Mouse (Mus musculus) forebrain, embryonic 15.5 days (tissue): Measurements from ENCODE around the gene Dbi. TPM values are rescaled to one million over a fixed set of nuclear protein-coding genes. Genes with fewer than 3 reads are reported as not detected.
A peak's percentile ranks its signal among the peaks of the same experiment; 100 is the strongest.

Experiments
- ATAC-seq: fragments of 200-750 bp; cut with Nextera tagmentation; replicated peaks from 2 replicates; pipeline ENCODE4 v1.8.0; 2017; ENCODE audit warnings: mild to moderate bottlenecking, moderate TSS enrichment, moderate library complexity
- H3K27ac ChIP-seq: fragments of 300-500 bp; sonication (generic); replicated peaks from 2 replicates; pipeline ENCODE4 v1.5.1; 2015; ENCODE audit warnings: mild to moderate bottlenecking, inconsistent platforms
- H3K27me3 ChIP-seq: fragments of 300-500 bp; sonication (generic); 2 replicates; pipeline ENCODE4 v1.6.1; 2015; ENCODE audit warnings: inconsistent platforms
- H3K36me3 ChIP-seq: fragments of 300-500 bp; sonication (generic); 2 replicates; pipeline ENCODE4 v1.6.1; 2015; ENCODE audit warnings: mild to moderate bottlenecking, inconsistent platforms
- H3K4me1 ChIP-seq: fragments of 300-500 bp; sonication (generic); 2 replicates; pipeline ENCODE4 v1.6.1; 2015; ENCODE audit warnings: inconsistent platforms
- H3K4me2 ChIP-seq: fragments of 300-500 bp; sonication (generic); replicated peaks from 2 replicates; pipeline ENCODE4 v1.6.1; 2015; ENCODE audit warnings: mild to moderate bottlenecking, inconsistent platforms
- H3K4me3 ChIP-seq: fragments of 300-500 bp; sonication (generic); 2 replicates; pipeline ENCODE4 v1.5.1; 2015; ENCODE audit warnings: mild to moderate bottlenecking, inconsistent platforms
- H3K9ac ChIP-seq: fragments of 300-500 bp; sonication (generic); replicated peaks from 2 replicates; pipeline ENCODE4 v1.6.1; 2015; ENCODE audit warnings: mild to moderate bottlenecking, inconsistent platforms
- H3K9me3 ChIP-seq: fragments of 300-500 bp; sonication (generic); 2 replicates; pipeline ENCODE4 v1.6.1; 2016; ENCODE audit warnings: inconsistent platforms
- WGBS: fragments of 180-500 bp; shearing (Covaris S2); methylation state at CpG from one replicate; pipeline ENCODE4 v1.1.7; 2015; ENCODE audit warnings: mixed read lengths; 5-methylcytosine and 5-hydroxymethylcytosine counted together
- polyA plus RNA-seq: library from polyadenylated mRNA; unstranded; fragments of >200 nt; fragmentation: Nextera tagmentation; extraction: Ambion mirVana; gene quantifications from 2 replicates; pipeline ENCODE4 v1.2.1, GENCODE M21; 2015

Gene Dbi
- polyA plus RNA-seq, 1 experiment from 2014 or later = 1,549 TPM

- WGBS = 86% methylated on average over 9 of the region's 9 CpGs
- ATAC-seq = no peak
- H3K4me3 ChIP-seq = no peak overlapping the region
- H3K9ac ChIP-seq = no peak overlapping the region
- H3K36me3 ChIP-seq = no peaks in the 10 kb centered on the region
- no peaks in the 10 kb centered on the region for H3K27me3 ChIP-seq
- no peak overlapping the region for H3K27ac ChIP-seq
- H3K4me1 ChIP-seq = peaks cover 14% of the 10 kb centered on the region
- no peaks in the 10 kb centered on the region for H3K9me3 ChIP-seq
- no peak overlapping the region for H3K4me2 ChIP-seq
These were observed 19.3 kb upstream of the Dbi start for GRCm38 (mm10) chr1:120140144-120140693.

- peaks cover 14% of the 10 kb centered on the region for H3K4me1 ChIP-seq
- H3K4me3 ChIP-seq = no peak overlapping the region
- 15% methylated on average over 7 of the region's 7 CpGs for WGBS
- H3K27ac ChIP-seq = no peak overlapping the region
- H3K9ac ChIP-seq = no peak overlapping the region
- H3K36me3 ChIP-seq = no peaks in the 10 kb centered on the region
- no peaks in the 10 kb centered on the region for H3K9me3 ChIP-seq
- H3K27me3 ChIP-seq = no peaks in the 10 kb centered on the region
- no peak overlapping the region for H3K4me2 ChIP-seq
- ATAC-seq = no peak
These were observed 18.2 kb upstream of the Dbi start for GRCm38 (mm10) chr1:120138923-120139540.

- no peaks in the 10 kb centered on the region for H3K27me3 ChIP-seq
- no peak overlapping the region for H3K4me3 ChIP-seq
- H3K27ac ChIP-seq = no peak overlapping the region
- no peak overlapping the region for H3K4me2 ChIP-seq
- no peaks in the 10 kb centered on the region for H3K9me3 ChIP-seq
- no peaks in the 10 kb centered on the region for H3K36me3 ChIP-seq
- 84% methylated on average over 7 of the region's 7 CpGs for WGBS
- no peak overlapping the region for H3K9ac ChIP-seq
- H3K4me1 ChIP-seq = peaks cover 3% of the 10 kb centered on the region; the same call in 1 of the 2 replicates
- ATAC-seq = no peak
These were observed 15.3 kb upstream of the Dbi start for GRCm38 (mm10) chr1:120135934-120136786.

GRCm38 (mm10) chr1:120132376-120132775 lies 11.5 kb upstream of the Dbi start:
- H3K4me2 ChIP-seq = no peak overlapping the region
- no peak overlapping the region for H3K27ac ChIP-seq
- H3K9me3 ChIP-seq = no peaks in the 10 kb centered on the region
- no peak overlapping the region for H3K9ac ChIP-seq
- no peaks in the 10 kb centered on the region for H3K36me3 ChIP-seq
- no peaks in the 10 kb centered on the region for H3K27me3 ChIP-seq
- ATAC-seq = no peak
- H3K4me3 ChIP-seq = no peak overlapping the region
- WGBS = 98% methylated on average over 1 of the region's 1 CpGs
- no peaks in the 10 kb centered on the region for H3K4me1 ChIP-seq

- Histone ChIP-seq H3K4me2 (no peak overlapping the region), H3K9ac (no peak overlapping the region), H3K4me3 (no peak overlapping the region), H3K4me1 (peaks cover 14% of the 10 kb centered on the region), H3K27ac (no peak overlapping the region), H3K9me3 (no peaks in the 10 kb centered on the region), H3K36me3 (no peaks in the 10 kb centered on the region), H3K27me3 (no peaks in the 10 kb centered on the region)
- WGBS = 80% methylated on average over 9 of the region's 9 CpGs
- ATAC-seq = no peak
These were observed 5.4 kb upstream of the Dbi start for GRCm38 (mm10) chr1:120126318-120126717.

- Histone ChIP-seq H3K4me2 (no peak overlapping the region), H3K27me3 (no peaks in the 10 kb centered on the region)
These were observed 4.6 kb upstream of the Dbi start for GRCm38 (mm10) chr1:120125471-120125870.

GRCm38 (mm10) chr1:120124839-120125238 lies 4.0 kb upstream of the Dbi start:
- H3K27ac ChIP-seq = no peak overlapping the region
- no peak overlapping the region for H3K4me3 ChIP-seq
- H3K27me3 ChIP-seq = no peaks in the 10 kb centered on the region
- no peak overlapping the region for H3K9ac ChIP-seq
- no peaks in the 10 kb centered on the region for H3K9me3 ChIP-seq
- no peak overlapping the region for H3K4me2 ChIP-seq
- 59% methylated on average over 4 of the region's 4 CpGs for WGBS
- ATAC-seq = no peak
- peaks cover 21% of the 10 kb centered on the region for H3K4me1 ChIP-seq
- H3K36me3 ChIP-seq = no peaks in the 10 kb centered on the region

More at GRCm38 (mm10) chr1:120125471-120125870, 4.6 kb upstream of the Dbi start:
- ATAC-seq = no peak
- Histone ChIP-seq H3K27ac (no peak overlapping the region), H3K4me1 (peaks cover 14% of the 10 kb centered on the region), H3K4me3 (no peak overlapping the region), H3K9ac (no peak overlapping the region), H3K9me3 (no peaks in the 10 kb centered on the region), H3K36me3 (no peaks in the 10 kb centered on the region)
- WGBS = 68% methylated on average over 6 of the region's 6 CpGs

DNA sequence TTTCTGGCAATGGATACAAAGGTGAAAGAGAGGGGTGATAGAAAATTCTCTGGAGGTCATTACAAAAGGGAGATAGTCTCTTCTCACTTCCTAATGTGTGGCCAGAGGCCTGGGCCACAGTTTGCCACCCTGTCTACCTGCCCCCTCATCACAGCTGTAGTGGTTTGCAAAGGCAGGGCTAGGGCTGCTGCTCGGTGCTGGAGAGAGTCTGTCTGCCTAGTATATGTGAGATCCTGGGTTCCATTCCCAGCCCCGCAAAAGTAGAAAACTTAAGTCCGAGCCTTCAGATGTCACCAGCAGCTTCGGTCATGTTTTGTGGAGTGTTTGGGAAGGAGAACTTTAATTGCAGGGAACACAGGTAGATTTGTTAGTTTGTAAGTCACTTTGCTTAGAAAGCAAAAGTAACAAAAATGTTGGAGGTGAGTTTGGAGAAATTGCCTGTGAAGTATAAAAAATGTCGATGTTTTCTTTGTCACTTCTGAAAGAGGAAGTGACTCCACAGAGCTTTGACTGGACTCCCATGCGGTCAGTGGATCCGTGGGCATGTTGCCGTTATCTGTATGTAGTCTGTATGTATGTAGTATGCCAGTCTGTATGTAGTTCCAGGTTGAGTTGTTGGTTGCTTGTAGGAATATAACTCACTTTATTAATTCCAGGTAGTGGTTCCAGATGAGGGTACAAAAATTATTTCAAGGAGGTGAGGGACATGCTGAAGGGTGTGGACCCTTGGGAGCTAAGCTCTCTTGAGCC lies 1.9 kb upstream of the Dbi start:
- H3K4me2 ChIP-seq = no peak overlapping the region
- no peaks in the 10 kb centered on the region for H3K36me3 ChIP-seq
- no peak overlapping the region for H3K27ac ChIP-seq
- H3K27me3 ChIP-seq = no peaks in the 10 kb centered on the region
- peaks cover 40% of the 10 kb centered on the region for H3K4me1 ChIP-seq
- no peaks in the 10 kb centered on the region for H3K9me3 ChIP-seq
- no peak for ATAC-seq
- no peak overlapping the region for H3K9ac ChIP-seq
- WGBS = 92% methylated on average over 8 of the region's 8 CpGs
- no peak overlapping the region for H3K4me3 ChIP-seq

GRCm38 (mm10) chr1:120121930-120122530 lies 1.2 kb upstream of the Dbi start:
- peak overlapping the region; percentile 72 for H3K4me2 ChIP-seq
- WGBS = 85% methylated on average over 9 of the region's 9 CpGs
- H3K27ac ChIP-seq = no peak overlapping the region
- no peaks in the 10 kb centered on the region for H3K27me3 ChIP-seq
- peaks cover 48% of the 10 kb centered on the region for H3K4me1 ChIP-seq
- H3K36me3 ChIP-seq = no peaks in the 10 kb centered on the region
- no peak overlapping the region for H3K9ac ChIP-seq
- ATAC-seq = no peak
- H3K9me3 ChIP-seq = no peaks in the 10 kb centered on the region
- peak overlapping the region; percentile 57 for H3K4me3 ChIP-seq

DNA sequence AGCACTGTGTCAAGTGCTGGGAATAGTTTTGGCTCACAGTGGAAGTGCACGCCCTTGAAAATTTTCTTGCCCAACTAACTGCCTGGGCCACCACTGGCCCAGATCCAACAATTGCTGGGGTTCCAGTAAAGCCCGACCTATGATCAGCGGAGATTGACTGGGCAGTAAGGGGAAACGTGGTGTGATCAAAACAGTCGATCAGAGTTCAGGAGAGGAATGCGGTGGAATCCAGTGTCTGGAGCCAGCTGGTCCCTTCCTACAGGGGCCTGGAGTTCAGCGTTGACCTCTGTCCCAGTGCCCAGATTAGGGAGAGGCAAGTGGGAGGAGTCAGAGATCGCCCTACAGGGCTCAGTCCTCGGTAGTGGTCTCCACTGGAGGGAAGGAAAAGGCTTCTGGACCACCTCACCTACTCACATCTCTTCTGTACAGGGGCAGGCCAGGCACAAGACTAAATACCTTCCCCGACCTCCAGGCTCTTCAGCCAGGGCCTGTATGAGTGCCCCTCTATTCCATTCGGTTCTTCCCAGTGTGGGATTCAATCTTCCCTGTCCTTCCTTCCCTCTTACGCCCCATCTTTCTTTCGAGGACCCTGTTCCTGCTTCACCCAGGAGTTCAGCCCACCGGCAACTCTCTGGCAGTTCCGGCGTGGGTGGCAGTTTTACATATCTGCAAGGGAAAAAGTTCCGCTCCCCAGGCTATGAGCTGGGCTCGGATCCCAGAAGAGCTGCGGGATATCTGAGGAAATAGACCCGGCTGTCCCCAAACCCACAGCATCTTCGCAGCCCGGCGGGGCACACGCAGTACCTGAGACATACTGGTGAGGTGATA lies 523 bp downstream of the Dbi start:
- H3K9me3 ChIP-seq = no peaks in the 10 kb centered on the region
- peak overlapping the region; percentile 57 for H3K4me3 ChIP-seq
- H3K27ac ChIP-seq = peak overlapping the region; percentile 93
- H3K4me1 ChIP-seq = peaks cover 58% of the 10 kb centered on the region
- H3K4me2 ChIP-seq = peak overlapping the region; percentile 72
- no peaks in the 10 kb centered on the region for H3K36me3 ChIP-seq
- H3K9ac ChIP-seq = peak overlapping the region; percentile 63
- H3K27me3 ChIP-seq = no peaks in the 10 kb centered on the region
- peak; percentile 33 for ATAC-seq
- WGBS = 2% methylated on average over 24 of the region's 24 CpGs

- H3K27ac ChIP-seq = 0 out of 2 replicates have a peak overlapping the region, but pooled peaks have one; percentile 88
- H3K4me1 ChIP-seq = peaks cover 53% of the 10 kb centered on the region
- H3K4me2 ChIP-seq = peak overlapping the region; percentile 72
- H3K9ac ChIP-seq = peak overlapping the region; percentile 63
- peaks cover 6% of the 10 kb centered on the region for H3K36me3 ChIP-seq
- 70% methylated on average over 4 of the region's 4 CpGs for WGBS
- H3K4me3 ChIP-seq = peak overlapping the region; percentile 57
- H3K27me3 ChIP-seq = no peaks in the 10 kb centered on the region
- no peak for ATAC-seq
- no peaks in the 10 kb centered on the region for H3K9me3 ChIP-seq
These were observed 1.5 kb downstream of the Dbi start for GRCm38 (mm10) chr1:120119389-120119788.
